Mouse (Mus musculus): Measurements from ENCODE around the gene Snap25. TPM values are rescaled to one million over a fixed set of nuclear protein-coding genes. Genes with fewer than 3 reads are reported as not detected.

Gene Snap25
- polyA plus RNA-seq, 1 experiment: 0.01 TPM

GRCm38 (mm10) chr2:136823751-136824716 lies 110.8 kb downstream of the Snap25 start:
- TF ChIP-seq TAL1 (IDR thresholded peaks at IDR 0.05; ENCODE audit: low read length): no peak
- no peak for TF ChIP-seq GATA1 (IDR thresholded peaks at IDR 0.05; ENCODE audit: low read length)
- H3K27me3 ChIP-seq (ENCODE audit: control insufficient read depth): no peaks in the 10 kb centered on the region
- no peaks in the 10 kb centered on the region for H3K4me1 ChIP-seq (ENCODE audit: control insufficient read depth)
- no peaks in the 10 kb centered on the region for H3K9me3 ChIP-seq (ENCODE audit: control insufficient read depth, low read length)
- H3K4me3 ChIP-seq (replicated peaks): no peak overlapping the region
- H3K36me3 ChIP-seq (ENCODE audit: control insufficient read depth): no peaks in the 10 kb centered on the region

GRCm38 (mm10) chr2:136827612-136828011 lies 114.4 kb downstream of the Snap25 start:
- H3K27me3 ChIP-seq (ENCODE audit: control insufficient read depth): no peaks in the 10 kb centered on the region
- no peak overlapping the region for H3K4me3 ChIP-seq (replicated peaks)
- no peaks in the 10 kb centered on the region for H3K9me3 ChIP-seq (ENCODE audit: control insufficient read depth, low read length)
- TF ChIP-seq GATA1 (IDR thresholded peaks at IDR 0.05; ENCODE audit: low read length) (no peak), TAL1 (IDR thresholded peaks at IDR 0.05; ENCODE audit: low read length) (no peak)
- H3K4me1 ChIP-seq (ENCODE audit: control insufficient read depth): no peaks in the 10 kb centered on the region
- no peaks in the 10 kb centered on the region for H3K36me3 ChIP-seq (ENCODE audit: control insufficient read depth)

Other genes with a start within 250 kb of the Snap25 start
- gene Ankef1, start 211.5 kb upstream of the Snap25 start, polyA plus RNA-seq (2012): 0.01 TPM in 1 of 2 replicates, not detected in the other
- not detected in 2 replicates for gene AL731706.2, start 172.2 kb downstream of the Snap25 start, polyA plus RNA-seq (2012)
- 0.05 and 0.07 TPM in 2 replicates for gene Slx4ip, start 177.8 kb downstream of the Snap25 start, polyA plus RNA-seq (2012)
- 0.08 TPM in 2 replicates for gene AL731706.1, start 177.9 kb downstream of the Snap25 start, polyA plus RNA-seq (2012)
- 0.07 TPM in 1 of 2 replicates, not detected in the other for gene Mkks, start 177.9 kb downstream of the Snap25 start, polyA plus RNA-seq (2012)

Data from erythroblast, embryonic 14.5 days (primary cell).